Mouse (Mus musculus): ENCODE results near the gene Cpd. TPM values are rescaled to one million over a fixed set of nuclear protein-coding genes. Genes with fewer than 3 reads are reported as not detected.

The Cpd gene
- polyA plus RNA-seq, 1 experiment from 2014 or later: 14.4 TPM

GRCm38 (mm10) chr11:76744550-76744949 is 102.3 kb downstream of the Cpd start:
- Histone ChIP-seq H3K9me3 (ENCODE audit: control insufficient read depth, low read length) (no peaks in the 10 kb centered on the region), H3K27me3 (ENCODE audit: control insufficient read depth, insufficient read depth, low read length) (no peaks in the 10 kb centered on the region), H3K4me3 (ENCODE audit: low read depth, low read length) (no peak overlapping the region), H3K4me2 (no peak overlapping the region), H3K27ac (ENCODE audit: low read depth, low read length) (no peak overlapping the region), H3K36me3 (ENCODE audit: control insufficient read depth, insufficient read depth, low read length) (peaks cover 14% of the 10 kb centered on the region), H3K4me1 (ENCODE audit: control insufficient read depth, insufficient read depth, low read length) (no peaks in the 10 kb centered on the region), H3K9ac (ENCODE audit: low read length) (no peak overlapping the region)
- 87% methylated on average over 7 of the region's 7 CpGs for WGBS
- DNase-seq (ENCODE audit: low spot score, missing footprints): no peak
- no peak for ATAC-seq (ENCODE audit: low FRiP score)

DNA sequence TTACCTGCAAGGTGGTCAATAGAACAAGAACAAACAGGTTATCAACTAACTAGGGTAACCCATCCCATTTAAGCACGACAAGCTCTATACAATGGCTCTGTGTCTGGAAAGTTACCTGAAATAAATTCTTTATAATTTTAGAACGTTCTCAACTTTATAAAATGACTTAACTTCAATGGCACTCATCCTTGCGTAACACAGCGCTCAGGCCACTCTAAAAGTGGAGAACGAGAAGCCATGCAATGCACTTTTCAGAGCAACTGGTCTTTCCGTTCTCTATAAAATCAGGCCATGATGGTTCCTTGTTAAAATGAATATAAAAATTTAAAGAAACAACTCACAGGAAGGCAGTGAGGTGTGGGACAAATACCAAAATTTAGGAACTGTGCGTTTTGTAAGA is 104.3 kb downstream of the Cpd start:
- Histone ChIP-seq H3K4me1 (ENCODE audit: control insufficient read depth, insufficient read depth, low read length) (no peaks in the 10 kb centered on the region), H3K4me3 (ENCODE audit: low read depth, low read length) (no peak overlapping the region), H3K9ac (ENCODE audit: low read length) (no peak overlapping the region), H3K27ac (ENCODE audit: low read depth, low read length) (no peak overlapping the region), H3K4me2 (no peak overlapping the region), H3K27me3 (ENCODE audit: control insufficient read depth, insufficient read depth, low read length) (no peaks in the 10 kb centered on the region), H3K36me3 (ENCODE audit: control insufficient read depth, insufficient read depth, low read length) (peaks cover 6% of the 10 kb centered on the region), H3K9me3 (ENCODE audit: control insufficient read depth, low read length) (no peaks in the 10 kb centered on the region)
- no peak for DNase-seq (ENCODE audit: low spot score, missing footprints)
- 96% methylated on average over 7 of the region's 7 CpGs for WGBS
- ATAC-seq (ENCODE audit: low FRiP score): no peak

DNA sequence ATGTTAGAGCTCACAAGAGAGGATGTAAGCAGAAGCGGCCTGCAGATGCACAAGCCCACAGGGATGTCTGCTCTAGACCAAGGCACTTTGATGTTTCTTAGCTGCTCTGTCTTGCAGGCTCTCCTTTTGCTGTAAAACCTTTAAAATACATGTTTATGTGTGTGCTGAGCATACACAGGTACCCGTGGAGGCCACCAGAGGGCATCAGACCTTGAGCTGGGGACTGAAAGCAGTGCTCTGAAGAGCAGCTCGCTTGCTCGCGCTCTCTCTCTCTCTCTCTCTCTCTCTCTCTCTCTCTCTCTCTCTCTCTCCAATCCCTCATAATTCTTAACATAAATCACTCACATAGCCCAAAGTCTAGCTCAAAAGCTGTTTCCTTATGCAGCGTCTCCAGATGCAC is 107.7 kb downstream of the Cpd start:
- no peaks in the 10 kb centered on the region for H3K9me3 ChIP-seq (ENCODE audit: control insufficient read depth, low read length)
- no peaks in the 10 kb centered on the region for H3K27me3 ChIP-seq (ENCODE audit: control insufficient read depth, insufficient read depth, low read length)
- WGBS: 80% methylated on average over 6 of the region's 6 CpGs
- H3K9ac ChIP-seq (ENCODE audit: low read length): no peak overlapping the region
- no peak overlapping the region for H3K4me3 ChIP-seq (ENCODE audit: low read depth, low read length)
- DNase-seq (ENCODE audit: low spot score, missing footprints) (no peak), ATAC-seq (ENCODE audit: low FRiP score) (no peak)
- H3K27ac ChIP-seq (ENCODE audit: low read depth, low read length): no peak overlapping the region
- H3K4me1 ChIP-seq (ENCODE audit: control insufficient read depth, insufficient read depth, low read length): peaks cover 3% of the 10 kb centered on the region; the same call in 1 of the 2 replicates
- H3K36me3 ChIP-seq (ENCODE audit: control insufficient read depth, insufficient read depth, low read length): peaks cover 4% of the 10 kb centered on the region; the same call in 1 of the 2 replicates
- H3K4me2 ChIP-seq: no peak overlapping the region

DNA sequence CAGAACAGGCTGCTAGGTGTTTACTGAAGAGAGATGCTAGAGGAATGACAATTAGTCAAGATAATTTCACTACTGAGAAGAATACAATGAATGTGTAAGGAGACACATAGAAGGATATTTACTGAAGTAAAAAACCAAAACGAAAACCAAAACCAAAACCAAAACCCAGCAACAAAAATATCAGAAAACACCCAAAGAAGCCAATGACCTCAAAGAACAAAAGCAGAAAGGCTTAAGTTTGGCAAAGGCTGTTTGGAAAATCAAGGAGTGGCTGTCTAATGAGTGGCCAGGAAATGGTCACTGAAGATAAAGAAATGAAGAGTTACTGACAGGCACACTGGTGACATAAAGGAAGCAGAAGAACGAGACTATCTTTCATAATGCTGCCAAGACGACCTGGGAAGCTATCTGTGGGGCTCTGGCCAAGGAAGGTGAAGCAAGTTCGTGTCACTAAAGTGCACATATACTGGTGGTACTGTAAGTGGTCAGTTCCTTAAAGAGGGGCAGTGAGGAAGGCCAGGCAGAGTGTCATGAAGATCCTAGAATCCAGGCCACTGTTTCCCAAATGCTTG is 111.0 kb downstream of the Cpd start:
- H3K4me2 ChIP-seq: no peak overlapping the region
- no peak overlapping the region for H3K9ac ChIP-seq (ENCODE audit: low read length)
- no peaks in the 10 kb centered on the region for H3K27me3 ChIP-seq (ENCODE audit: control insufficient read depth, insufficient read depth, low read length)
- 83% methylated on average over 4 of the region's 4 CpGs for WGBS
- 0 out of 2 replicates have a peak, but pooled peaks cover 7% of the 10 kb centered on the region for H3K36me3 ChIP-seq (ENCODE audit: control insufficient read depth, insufficient read depth, low read length)
- no peak for ATAC-seq (ENCODE audit: low FRiP score)
- H3K4me1 ChIP-seq (ENCODE audit: control insufficient read depth, insufficient read depth, low read length): peaks cover 3% of the 10 kb centered on the region; the same call in 1 of the 2 replicates
- DNase-seq (ENCODE audit: low spot score, missing footprints): no peak
- H3K9me3 ChIP-seq (ENCODE audit: control insufficient read depth, low read length): no peaks in the 10 kb centered on the region
- H3K4me3 ChIP-seq (ENCODE audit: low read depth, low read length): no peak overlapping the region
- H3K27ac ChIP-seq (ENCODE audit: low read depth, low read length): no peak overlapping the region

DNA sequence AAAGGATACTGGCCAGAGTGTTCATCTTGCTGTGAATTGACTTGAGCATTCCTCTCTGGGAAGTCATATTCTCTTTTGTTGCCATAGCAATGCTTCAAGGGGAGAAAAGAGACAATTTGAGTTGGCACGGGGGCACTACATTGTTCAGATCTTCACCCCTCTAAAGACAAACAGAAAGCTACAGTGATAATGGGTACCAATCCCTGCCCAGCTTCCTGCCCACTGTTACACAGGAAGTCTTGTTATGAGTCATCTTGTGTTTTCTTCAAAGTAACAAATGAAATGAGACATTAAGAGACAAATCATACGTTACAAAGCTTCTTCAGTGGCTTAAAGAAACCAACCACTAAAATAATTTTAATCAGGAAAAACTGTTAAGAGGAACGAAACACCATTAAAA is 112.3 kb downstream of the Cpd start:
- Histone ChIP-seq H3K27me3 (ENCODE audit: control insufficient read depth, insufficient read depth, low read length) (no peaks in the 10 kb centered on the region), H3K9me3 (ENCODE audit: control insufficient read depth, low read length) (no peaks in the 10 kb centered on the region), H3K27ac (ENCODE audit: low read depth, low read length) (no peak overlapping the region), H3K36me3 (ENCODE audit: control insufficient read depth, insufficient read depth, low read length) (0 out of 2 replicates have a peak, but pooled peaks cover 11% of the 10 kb centered on the region), H3K4me1 (ENCODE audit: control insufficient read depth, insufficient read depth, low read length) (peaks cover 3% of the 10 kb centered on the region; the same call in 1 of the 2 replicates), H3K9ac (ENCODE audit: low read length) (no peak overlapping the region), H3K4me2 (no peak overlapping the region), H3K4me3 (ENCODE audit: low read depth, low read length) (no peak overlapping the region)
- WGBS: 61% methylated on average over 3 of the region's 3 CpGs
- DNase-seq (ENCODE audit: low spot score, missing footprints): no peak
- ATAC-seq (ENCODE audit: low FRiP score): no peak

DNA sequence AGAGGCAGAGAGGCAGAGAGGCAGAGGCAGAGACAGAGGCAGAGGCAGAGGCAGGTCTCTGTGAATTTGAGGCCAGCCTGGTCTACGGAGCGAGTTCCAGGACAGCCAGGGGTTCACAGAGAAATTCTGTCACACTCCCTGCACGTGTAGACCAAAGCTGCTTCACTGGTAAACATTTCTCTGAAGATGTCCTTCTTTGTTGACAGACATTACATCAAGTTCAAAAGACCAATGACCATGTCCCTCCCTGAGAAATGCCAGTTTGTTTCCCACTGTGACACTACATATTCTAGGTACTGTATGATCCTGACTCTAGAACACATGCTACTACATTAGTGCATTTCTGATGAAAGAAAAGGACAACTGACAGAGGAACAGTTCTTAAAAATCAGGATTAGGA is 116.2 kb downstream of the Cpd start:
- 91% methylated on average over 3 of the region's 3 CpGs for WGBS
- no peak overlapping the region for H3K4me3 ChIP-seq (ENCODE audit: low read depth, low read length)
- no peaks in the 10 kb centered on the region for H3K27me3 ChIP-seq (ENCODE audit: control insufficient read depth, insufficient read depth, low read length)
- H3K36me3 ChIP-seq (ENCODE audit: control insufficient read depth, insufficient read depth, low read length): 0 out of 2 replicates have a peak, but pooled peaks cover 16% of the 10 kb centered on the region
- DNase-seq (ENCODE audit: low spot score, missing footprints) (no peak), ATAC-seq (ENCODE audit: low FRiP score) (no peak)
- no peak overlapping the region for H3K9ac ChIP-seq (ENCODE audit: low read length)
- H3K4me2 ChIP-seq: no peak overlapping the region
- no peak overlapping the region for H3K27ac ChIP-seq (ENCODE audit: low read depth, low read length)
- H3K4me1 ChIP-seq (ENCODE audit: control insufficient read depth, insufficient read depth, low read length): peaks cover 3% of the 10 kb centered on the region; the same call in 1 of the 2 replicates
- H3K9me3 ChIP-seq (ENCODE audit: control insufficient read depth, low read length): no peaks in the 10 kb centered on the region

Other genes starting within 250 kb of the Cpd start
- gene Abr, start 224.7 kb downstream of the Cpd start, polyA plus RNA-seq (2014; fragmentation: Nextera tagmentation; extraction: Ambion mirVana): 41.4 and 41.9 TPM in 2 replicates
- 0.14 TPM in 1 of 2 replicates, not detected in the other for gene Bhlha9, start 174.5 kb downstream of the Cpd start, polyA plus RNA-seq (2014; fragmentation: Nextera tagmentation; extraction: Ambion mirVana)
- gene Trarg1, start 167.2 kb downstream of the Cpd start, polyA plus RNA-seq (2014; fragmentation: Nextera tagmentation; extraction: Ambion mirVana): 0.04 TPM in 1 of 2 replicates, not detected in the other
- gene Gosr1, start 83.4 kb downstream of the Cpd start, polyA plus RNA-seq (2014; fragmentation: Nextera tagmentation; extraction: Ambion mirVana): 29.1 and 29.3 TPM in 2 replicates
- gene Tmigd1, start 55.1 kb upstream of the Cpd start, polyA plus RNA-seq (2014; fragmentation: Nextera tagmentation; extraction: Ambion mirVana): not detected in 2 replicates
- gene Blmh, start 77.8 kb upstream of the Cpd start, polyA plus RNA-seq (2014; fragmentation: Nextera tagmentation; extraction: Ambion mirVana): 183 and 197 TPM in 2 replicates
- 0.57 TPM in 2 replicates for gene Slc6a4, start 151.6 kb upstream of the Cpd start, polyA plus RNA-seq (2014; fragmentation: Nextera tagmentation; extraction: Ambion mirVana)
- gene Nsrp1, start 231.4 kb upstream of the Cpd start, polyA plus RNA-seq (2014; fragmentation: Nextera tagmentation; extraction: Ambion mirVana): 56.2 and 58.2 TPM in 2 replicates

All from midbrain, embryonic 11.5 days (tissue).